Comparison of ENCODE assay signal across 33 mouse cellular contexts in genomic region chr6:82897311-82897710, GRCm38 (mm10). TPM values are rescaled to one million over a fixed set of nuclear protein-coding genes. Genes with fewer than 3 reads are reported as not detected.
DNase-seq lines count a peak whose midpoint lies in the region; ATAC-seq and TF ChIP-seq lines count a peak whose summit lies in the region.
"Had no signal": no experiment of that assay in that cellular context is flagged by ENCODE, and none has a peak within 500 bp of the region (broad histone marks: within the 10 kb centered on the region; RNA-seq: fewer than 3 reads in every experiment).

No protein-coding gene starts in this region.

- H3K4me3 ChIP-seq in gastrocnemius, adult 2 months: no peak overlapping the region
- H3K4me3 ChIP-seq in heart, embryonic 12.5 days: no peak overlapping the region
- H3K4me3 ChIP-seq: hindbrain, embryonic 10.5 days; hindbrain, embryonic 15.5 days; neural tube, embryonic 15.5 days had no signal

- no peak overlapping the region for H3K9ac ChIP-seq in heart, embryonic 12.5 days
- H3K9ac ChIP-seq: hindbrain, embryonic 15.5 days; liver, embryonic 14.5 days; neural tube, embryonic 15.5 days had no signal

- H3K4me2 ChIP-seq in heart, embryonic 12.5 days: no peak overlapping the region
- H3K4me2 ChIP-seq: hindbrain, embryonic 15.5 days; neural tube, embryonic 15.5 days had no signal

- 0 out of 2 replicates have a peak, but pooled peaks have one; percentile 31 for ATAC-seq in heart, embryonic 12.5 days (ENCODE audit: insufficient number of reproducible peaks, low FRiP score)
- 0 out of 2 replicates have a peak, but pooled peaks have one; percentile 21 for ATAC-seq in granulocyte monocyte progenitor cell, adult 5-6 weeks (replicated peaks; ENCODE audit: poor library complexity, severe bottlenecking)
- ATAC-seq in megakaryocyte progenitor cell, adult 5-6 weeks (replicated peaks; ENCODE audit: poor library complexity): 0 out of 2 replicates have a peak, but pooled peaks have one; percentile 20
- ATAC-seq in cerebellum, adult (ENCODE audit: insufficient number of reproducible peaks, low FRiP score, low TSS enrichment): no peak
- ATAC-seq: forebrain, embryonic 14.5 days; inflammation-experienced regulatory T-cells, adult 6 months had no signal

- peaks cover 26% of the 10 kb centered on the region for H3K4me1 ChIP-seq in heart, embryonic 12.5 days (replicated peaks)
- H3K4me1 ChIP-seq: hindbrain, embryonic 10.5 days; hindbrain, embryonic 15.5 days; neural tube, embryonic 15.5 days had no signal

- peak overlapping the region; percentile 66 for H3K27ac ChIP-seq in gastrocnemius, adult 2 months
- H3K27ac ChIP-seq in heart, embryonic 12.5 days (ENCODE audit: poor library complexity, severe bottlenecking): peak overlapping the region; percentile 79
- H3K27ac ChIP-seq: hindbrain, embryonic 10.5 days; hindbrain, embryonic 15.5 days; liver, embryonic 14.5 days; macrophage; neural tube, embryonic 15.5 days had no signal

- TF ChIP-seq CTCF in gastrocnemius, adult 2 months (IDR thresholded peaks at IDR 0.05): no peak

- H3K27me3 ChIP-seq in heart, embryonic 12.5 days (replicated peaks): no peaks in the 10 kb centered on the region
- H3K27me3 ChIP-seq: hindbrain, embryonic 15.5 days; neural tube, embryonic 15.5 days had no signal

- 51% methylated on average over 3 of the region's 3 CpGs for WGBS in heart, embryonic 12.5 days

- intact Hi-C loops in gastrocnemius, adult 2 months (cut with DNase I): no loop called here

- H3K9me3 ChIP-seq in heart, embryonic 12.5 days (replicated peaks): no peaks in the 10 kb centered on the region
- H3K9me3 ChIP-seq: G1E; hindbrain, embryonic 10.5 days; hindbrain, embryonic 15.5 days; neural tube, embryonic 15.5 days had no signal

- no peak for DNase-seq in gastrocnemius, adult 2 months
- DNase-seq in gastrocnemius, postnatal 10 days: no peak
- no peak for DNase-seq in heart, adult 8-10 months (ENCODE audit: low spot score)
- DNase-seq: adrenal gland, adult 8-10 months; cerebellum, adult 11 months; cerebellum, adult 9-10 months; kidney, adult 11 months; kidney, postnatal 25 days; liver; lung, adult 2 months; lung, postnatal 10 days; midbrain, embryonic 14.5 days; right cerebral cortex, adult 18-20 months; spleen, adult 18-20 months; thymus, adult 2 months; thymus, postnatal 4 days had no signal

- H3K36me3 ChIP-seq in heart, embryonic 12.5 days: no peaks in the 10 kb centered on the region
- H3K36me3 ChIP-seq: G1E; hindbrain, embryonic 10.5 days; hindbrain, embryonic 15.5 days; neural tube, embryonic 15.5 days had no signal

RNA-seq across cellular contexts. Expression of gene Sema4f, which starts 42.3 kb away (rescaled TPM):
- under 1 TPM in 1 of 2 experiments, not detected in 1; 0.05 TPM for total RNA-seq in gastrocnemius, adult 2 months (2021)
- total RNA-seq in gastrocnemius, postnatal 10 days (2021): under 1 TPM; 0.47 to 0.49 TPM
- 0.26 and 0.37 TPM in 2 replicates for polyA plus RNA-seq in heart, embryonic 12.5 days (2016; fragmentation: Nextera tagmentation; extraction: Ambion mirVana)
- under 1 TPM in 3 of 4 experiments, not detected in 1; 0.17 to 0.31 (median 0.22) TPM for total RNA-seq in heart, adult 8-10 months (2022)
- total RNA-seq in granulocyte monocyte progenitor cell, adult 5-6 weeks (2014; fragmentation: Nextera tagmentation): not detected in 2 replicates
- total RNA-seq in granulocyte monocyte progenitor cell, adult 5-6 weeks (2017): not detected in 2 replicates
- total RNA-seq in megakaryocyte progenitor cell, adult 5-6 weeks (2015): 0.15 and 0.27 TPM in 2 replicates
- total RNA-seq in megakaryocyte progenitor cell, adult 5-6 weeks (2017): 0.04 and 0.17 TPM in 2 replicates
- total RNA-seq: monocyte, adult 5-6 weeks had no signal
- polyA plus RNA-seq: G1E, macrophage had no signal

RNA-seq across cellular contexts. Expression of gene M1ap, which starts 49.4 kb away (rescaled TPM):
- under 1 TPM in 1 of 2 experiments, not detected in 1; 0.45 TPM for total RNA-seq in gastrocnemius, adult 2 months (2021)
- under 1 TPM in 1 of 2 experiments, not detected in 1; 0.49 TPM for total RNA-seq in gastrocnemius, postnatal 10 days (2021)
- 0.57 and 1.4 TPM in 2 replicates for polyA plus RNA-seq in heart, embryonic 12.5 days (2016; fragmentation: Nextera tagmentation; extraction: Ambion mirVana)
- total RNA-seq in heart, adult 8-10 months (2022): not detected
- total RNA-seq in granulocyte monocyte progenitor cell, adult 5-6 weeks (2014; fragmentation: Nextera tagmentation): 2.2 TPM in 1 of 2 replicates, not detected in the other
- 2.7 and 6.3 TPM in 2 replicates for total RNA-seq in granulocyte monocyte progenitor cell, adult 5-6 weeks (2017)
- 5.0 and 8.0 TPM in 2 replicates for total RNA-seq in megakaryocyte progenitor cell, adult 5-6 weeks (2015)
- 5.1 and 5.9 TPM in 2 replicates for total RNA-seq in megakaryocyte progenitor cell, adult 5-6 weeks (2017)
- total RNA-seq: adrenal gland, adult 8-10 months; gastrocnemius, adult 18-20 months; layer of hippocampus, adult 18-20 months; layer of hippocampus, postnatal 10 days; left cerebral cortex, adult 18-20 months; monocyte, adult 5-6 weeks had no signal
- polyA plus RNA-seq: neural tube, embryonic 15.5 days had no signal
